Mouse (Mus musculus) adrenal gland, postnatal 10 days (tissue): ENCODE data around the gene Atf7. TPM values are rescaled to one million over a fixed set of nuclear protein-coding genes. Genes with fewer than 3 reads are reported as not detected.
A peak's percentile ranks its signal among the peaks of the same experiment; 100 is the strongest.
"Not testable (repeated sequence)": the region's sequence is repeated elsewhere in the genome, so short reads cannot be mapped to it uniquely, and the experiment has no call there.

Experiments used
- DNase-seq: peaks from one replicate; pipeline ENCODE4 v3.0.0; 2021; ENCODE audit warnings: mixed read lengths
- total RNA-seq, 2 experiments: library from RNA; stranded (reverse); gene quantifications; 2 replicates each; pipeline ENCODE4 v1.2.3; 2021

Gene Atf7
- total RNA-seq, 2 experiments from 2014 or later: 68.5 to 80.8 TPM

DNA sequence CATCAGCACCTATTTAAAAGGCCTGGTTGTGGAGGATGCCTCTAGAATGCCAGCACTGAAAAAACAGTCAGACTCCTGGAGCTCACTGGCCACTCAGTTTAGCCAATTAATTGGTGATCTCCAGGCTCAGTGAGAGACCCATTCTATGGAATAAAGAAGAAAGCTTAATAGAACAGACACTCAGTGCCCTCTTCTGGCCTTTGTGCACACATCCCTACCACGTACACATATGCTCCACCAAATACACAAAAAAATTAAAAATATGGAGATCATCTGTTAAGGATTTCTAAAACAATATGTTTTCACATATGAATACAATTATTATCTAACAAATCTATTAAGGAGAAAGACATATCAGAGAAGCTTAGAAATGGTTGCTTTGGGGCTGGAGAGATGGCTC is 4.5 kb downstream of the Atf7 start:
- no peak for DNase-seq

DNA sequence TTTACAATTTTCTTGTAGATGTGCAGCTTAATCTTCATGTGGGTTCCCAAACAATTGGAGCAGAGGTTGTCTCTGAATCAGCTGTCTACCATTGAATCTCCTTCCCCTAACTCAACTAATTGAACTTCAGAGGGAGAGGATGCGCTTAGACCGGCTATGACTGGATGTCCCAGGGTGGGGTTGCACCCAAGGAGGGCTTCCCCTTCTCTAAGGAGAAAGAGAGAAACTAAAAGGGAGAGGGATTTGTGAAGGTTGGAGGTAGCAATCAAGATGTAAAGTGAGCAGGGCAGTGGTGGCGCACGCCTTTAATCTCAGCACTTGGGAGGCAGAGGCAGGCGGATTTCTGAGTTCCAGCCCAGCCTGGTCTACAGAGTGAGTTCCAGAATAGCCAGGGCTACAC is 5.8 kb downstream of the Atf7 start:
- no peak for DNase-seq

DNA sequence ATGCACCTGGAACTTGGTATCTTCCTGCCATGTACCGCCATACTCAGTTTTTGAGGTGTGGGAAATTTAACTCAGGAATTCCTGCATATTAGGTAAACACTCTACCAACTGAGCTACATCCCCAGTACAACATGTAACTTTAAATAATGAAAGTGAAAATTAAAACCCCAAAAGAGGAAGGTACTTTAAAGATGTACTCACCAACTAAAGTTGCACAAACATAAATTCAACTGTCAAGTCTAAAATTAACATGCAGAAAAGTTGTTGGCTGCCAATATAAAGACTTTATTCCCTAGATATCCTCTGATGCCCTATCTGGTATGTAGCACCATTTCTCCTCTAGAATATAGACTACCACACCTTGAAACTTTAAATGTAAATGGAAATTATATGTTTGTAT is 7.6 kb downstream of the Atf7 start:
- DNase-seq: no peak

DNA sequence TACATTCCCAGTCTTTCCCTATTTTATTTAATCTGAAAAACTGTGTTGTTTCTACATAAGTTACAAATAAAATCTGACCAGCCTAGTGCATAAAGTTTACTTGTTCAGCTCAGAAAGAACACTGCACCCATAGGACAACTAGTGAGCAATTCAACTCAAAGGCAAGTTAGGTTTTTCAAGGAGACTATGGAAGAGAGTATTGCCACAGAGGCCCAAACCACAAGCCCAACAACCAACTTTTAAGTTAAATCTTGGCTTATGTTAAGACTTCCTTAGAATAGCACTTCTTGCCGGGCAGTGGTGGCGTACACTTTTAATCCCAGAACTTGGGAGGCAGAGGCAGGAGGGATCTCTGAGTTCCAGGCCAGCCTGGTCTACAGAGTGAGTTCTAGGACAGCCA is 9.1 kb downstream of the Atf7 start:
- no peak for DNase-seq

DNA sequence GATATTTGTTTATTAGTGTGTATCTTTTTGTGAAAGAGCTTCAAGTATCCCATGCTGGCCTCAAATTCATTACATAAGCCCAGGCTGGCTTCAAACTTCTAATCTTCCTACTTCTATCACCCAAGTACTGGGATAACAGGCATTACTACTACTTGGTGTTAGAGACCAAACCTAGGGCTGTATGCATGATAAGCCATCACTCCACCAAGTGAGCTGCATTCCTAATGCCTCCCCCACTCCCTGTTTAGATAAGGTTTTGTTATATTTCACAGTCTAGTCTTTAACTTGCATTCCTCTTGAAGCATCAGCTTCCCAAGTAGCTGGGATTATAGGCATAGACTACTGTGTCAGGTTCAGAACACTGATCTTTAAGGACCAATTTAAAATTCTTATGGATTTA is 11.0 kb downstream of the Atf7 start:
- no peak for DNase-seq

DNA sequence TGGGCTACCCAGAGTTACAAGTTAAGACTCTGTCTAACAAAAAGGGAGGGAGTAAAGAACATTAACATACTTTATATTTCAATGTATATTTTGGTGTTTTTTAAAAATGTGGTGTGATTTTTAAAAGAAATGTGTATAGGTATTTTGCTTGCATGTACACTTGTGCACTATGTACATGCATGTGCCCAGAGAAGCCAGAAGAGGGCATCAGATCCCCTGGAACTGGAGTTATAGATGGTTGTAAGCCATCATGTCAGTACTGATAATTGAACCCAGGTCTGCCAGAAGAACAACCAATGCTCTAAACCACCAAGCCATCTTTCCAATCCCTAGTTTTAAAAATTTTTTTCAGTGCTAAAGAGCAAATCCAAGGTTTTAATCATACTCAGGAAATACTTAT is 12.3 kb downstream of the Atf7 start:
- DNase-seq: no peak

DNA sequence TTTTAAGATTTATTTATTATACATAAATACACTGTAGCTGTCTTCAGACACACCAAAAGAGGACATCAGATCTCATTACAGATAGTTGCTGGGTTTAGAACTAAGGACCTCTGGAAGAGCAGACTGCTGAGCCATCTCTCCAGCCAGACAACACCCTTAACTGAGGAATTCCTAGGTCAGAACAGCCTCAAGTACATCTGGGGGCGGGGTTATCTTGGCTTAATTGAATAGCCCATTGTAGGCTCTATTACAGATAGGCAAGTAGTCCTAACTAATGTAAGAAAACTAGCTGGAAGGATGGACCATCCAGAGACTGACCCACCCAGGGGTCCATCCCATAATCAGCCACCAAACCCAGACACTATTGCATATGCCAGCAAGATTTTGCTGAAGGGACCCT is 16.7 kb downstream of the Atf7 start:
- DNase-seq: not testable (repeated sequence)

DNA sequence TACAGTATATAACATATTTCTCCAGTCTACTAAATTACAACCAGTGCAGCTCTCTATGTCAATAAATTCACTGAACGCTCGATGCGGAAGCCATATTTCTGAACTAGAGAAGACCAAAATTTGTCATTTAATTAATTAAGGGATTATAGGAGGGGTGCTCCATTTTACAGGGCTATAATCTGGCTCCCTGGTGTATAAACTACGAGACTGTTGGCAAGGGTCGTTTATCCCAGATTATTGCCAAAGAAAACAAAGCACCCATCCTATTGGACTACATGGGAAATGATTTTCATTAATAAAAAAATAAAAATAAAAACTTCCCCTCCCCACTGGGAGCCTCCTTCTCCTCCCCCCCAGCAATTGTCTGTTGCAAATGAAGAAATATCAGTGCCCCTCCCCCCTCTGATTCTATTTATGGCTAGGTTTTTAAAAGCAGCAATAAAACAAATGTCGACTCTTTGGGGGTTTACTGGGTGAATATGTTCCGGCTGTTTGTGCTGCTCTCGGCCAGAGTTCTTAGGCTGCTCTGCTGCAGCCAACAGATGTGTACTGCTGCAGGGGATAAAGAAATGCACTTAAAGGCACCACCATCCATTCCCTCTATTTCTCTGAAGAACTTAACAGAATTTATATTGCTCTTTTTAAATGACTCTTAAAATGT is 31.1 kb downstream of the Atf7 start:
- peak; percentile 15 for DNase-seq

DNA sequence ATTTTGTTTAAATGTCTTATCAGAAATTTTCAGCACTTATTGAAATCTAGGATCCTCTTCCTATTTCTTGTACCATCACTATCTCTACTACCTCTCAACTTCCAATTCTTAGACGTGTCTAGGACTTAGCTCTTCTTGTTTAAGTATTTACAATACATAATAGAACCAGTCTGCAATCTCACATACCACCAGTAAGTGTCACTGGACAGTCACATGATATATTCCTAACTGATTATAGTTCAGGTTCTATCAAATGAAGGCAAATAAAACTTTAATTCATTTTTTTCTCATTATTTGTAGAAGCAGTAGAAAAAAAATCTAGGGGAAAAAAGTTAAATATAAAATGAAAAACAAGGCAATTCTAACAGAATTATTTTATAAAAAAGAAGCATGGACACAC is 32.6 kb downstream of the Atf7 start:
- no peak for DNase-seq

DNA sequence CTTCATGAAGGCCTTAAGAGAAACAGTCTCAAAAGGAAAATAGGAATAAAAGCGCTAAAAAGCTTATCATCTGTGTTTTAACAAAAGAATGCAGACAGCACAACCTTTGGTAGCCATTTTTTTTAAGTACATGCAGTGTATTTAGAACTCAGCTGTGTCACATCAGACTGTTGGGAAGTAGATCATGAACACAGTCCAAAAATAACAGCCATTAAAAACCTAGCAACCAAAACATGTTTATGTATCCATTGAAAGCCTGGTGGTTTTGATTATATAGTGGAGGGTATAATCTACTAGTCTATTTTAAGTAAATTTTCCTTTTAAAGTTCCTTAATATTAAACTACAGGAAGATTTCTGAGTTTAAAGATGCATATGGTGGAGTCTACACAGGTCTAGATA is 34.7 kb downstream of the Atf7 start:
- no peak for DNase-seq

DNA sequence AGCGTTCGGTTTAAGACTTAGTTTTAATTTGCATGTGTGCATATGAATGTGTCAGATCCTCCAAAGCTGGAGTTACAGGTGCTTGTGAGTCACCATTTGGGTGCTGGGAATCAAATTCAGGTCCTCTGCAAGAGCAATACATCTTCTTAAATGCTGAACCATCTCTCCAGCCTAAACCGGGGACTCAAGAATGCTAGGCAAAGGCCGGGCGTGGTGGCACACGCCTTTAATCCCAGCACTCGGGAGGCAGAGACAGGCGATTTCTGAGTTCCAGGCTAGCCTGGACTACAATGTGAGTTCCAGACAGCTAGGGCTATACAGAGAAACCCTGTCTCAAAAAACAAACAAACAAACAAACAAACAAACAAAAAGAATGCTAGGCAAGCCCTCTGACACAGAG is 35.4 kb downstream of the Atf7 start:
- no peak for DNase-seq

DNA sequence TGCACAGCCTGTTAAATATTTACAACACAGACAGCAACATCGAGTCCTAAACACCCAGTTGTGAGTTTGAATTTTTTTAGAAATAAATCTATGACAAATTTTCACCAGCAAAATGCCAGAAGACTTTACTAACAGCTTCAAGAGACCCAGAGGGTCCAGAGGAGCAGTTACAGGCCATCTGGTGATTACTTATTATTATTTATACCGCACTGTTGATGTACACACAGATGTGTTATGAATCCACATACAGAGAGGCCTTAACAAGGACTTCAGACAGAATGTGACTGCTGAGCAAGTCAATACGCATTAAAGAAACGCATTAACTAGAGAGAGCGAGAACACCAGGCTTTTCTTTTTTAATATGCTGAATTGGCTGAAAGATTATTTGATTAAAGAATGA is 39.8 kb downstream of the Atf7 start:
- no peak for DNase-seq

DNA sequence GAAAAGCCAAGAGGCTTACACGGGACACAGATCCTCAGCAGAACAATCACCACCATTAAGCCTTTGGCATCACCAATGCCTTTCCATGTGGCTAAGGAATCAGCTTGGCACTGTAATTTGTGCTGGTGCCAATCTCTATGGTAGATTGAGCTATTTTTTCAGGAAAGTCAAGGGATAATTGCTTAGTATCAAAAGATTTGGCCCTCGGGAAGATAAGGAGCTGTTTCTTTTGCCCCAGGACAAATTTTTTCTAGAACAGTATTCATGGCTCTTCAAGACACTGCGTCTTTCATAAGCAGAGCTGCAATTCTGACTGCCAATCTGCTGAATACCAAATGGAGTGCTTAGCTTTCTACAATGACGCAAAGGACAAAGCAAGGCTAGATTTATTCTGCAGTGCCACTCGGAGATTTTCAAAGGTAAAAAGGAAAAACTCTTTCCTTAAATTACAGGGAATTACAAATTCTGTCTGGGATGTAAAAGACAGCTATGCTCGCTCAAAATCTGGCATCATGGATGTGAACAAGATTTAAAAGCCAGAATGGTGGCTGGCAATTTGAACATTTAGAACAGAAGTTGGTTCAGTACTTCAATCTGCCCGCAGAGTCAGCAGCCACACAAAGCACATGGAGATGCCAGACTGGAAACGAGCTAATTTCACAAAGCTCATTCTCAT is 41.4 kb downstream of the Atf7 start:
- peak; percentile 11 for DNase-seq

DNA sequence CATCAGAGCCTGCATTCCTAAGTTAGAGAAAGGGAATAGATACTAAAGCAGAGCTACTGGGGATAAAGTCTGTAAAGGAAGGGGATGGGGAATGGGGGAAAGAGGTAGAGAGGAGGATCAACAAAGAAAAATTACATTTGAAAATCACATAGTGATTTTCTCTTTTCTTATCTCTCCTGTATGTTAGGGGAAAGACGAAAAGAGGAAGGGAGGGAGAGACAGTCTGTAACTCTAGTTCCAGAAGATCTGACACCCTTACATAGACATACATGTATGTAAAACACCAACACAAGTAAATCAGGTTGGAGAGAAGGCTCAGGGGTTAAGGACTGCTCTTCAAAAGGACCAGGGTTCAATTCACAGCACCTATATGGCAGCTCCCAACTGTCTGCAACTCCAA is 44.1 kb downstream of the Atf7 start:
- no peak for DNase-seq

DNA sequence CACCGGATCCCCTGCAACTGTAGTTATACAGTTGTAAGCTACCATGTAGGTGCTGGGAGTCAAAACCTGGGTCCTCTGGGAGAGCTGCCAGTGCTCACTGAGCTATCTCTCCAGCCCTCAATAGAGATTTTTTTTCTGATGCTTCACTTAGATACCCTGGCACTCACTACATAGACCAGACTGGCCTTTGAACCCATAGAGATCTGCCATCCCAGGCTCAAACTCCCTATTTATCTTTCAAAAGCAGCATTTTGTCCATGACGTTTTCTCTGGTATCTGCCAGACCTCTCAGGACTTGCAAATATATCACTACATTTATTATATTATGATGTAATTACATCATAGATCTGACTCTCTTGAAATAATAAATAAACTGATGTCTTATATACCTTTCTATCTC is 46.9 kb downstream of the Atf7 start:
- no peak for DNase-seq

DNA sequence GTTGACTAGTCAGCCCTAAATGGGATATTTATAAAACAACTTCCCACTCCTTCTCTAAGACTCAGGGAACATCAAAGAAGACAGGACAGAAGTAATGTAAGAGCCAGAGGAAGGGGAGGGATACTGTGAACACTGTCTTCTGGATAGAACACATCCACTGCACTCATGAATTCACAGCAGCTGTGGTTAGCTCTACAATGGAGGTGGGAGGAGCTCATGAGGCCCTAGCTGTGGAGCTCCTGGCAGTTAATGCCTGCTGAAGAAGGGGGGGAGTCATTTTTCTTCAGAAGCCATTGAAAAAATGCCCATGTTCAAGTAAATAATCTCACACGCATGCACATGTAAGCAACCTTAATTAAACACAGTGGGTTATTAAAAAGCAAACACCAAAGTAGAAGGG is 48.3 kb downstream of the Atf7 start:
- DNase-seq: no peak

DNA sequence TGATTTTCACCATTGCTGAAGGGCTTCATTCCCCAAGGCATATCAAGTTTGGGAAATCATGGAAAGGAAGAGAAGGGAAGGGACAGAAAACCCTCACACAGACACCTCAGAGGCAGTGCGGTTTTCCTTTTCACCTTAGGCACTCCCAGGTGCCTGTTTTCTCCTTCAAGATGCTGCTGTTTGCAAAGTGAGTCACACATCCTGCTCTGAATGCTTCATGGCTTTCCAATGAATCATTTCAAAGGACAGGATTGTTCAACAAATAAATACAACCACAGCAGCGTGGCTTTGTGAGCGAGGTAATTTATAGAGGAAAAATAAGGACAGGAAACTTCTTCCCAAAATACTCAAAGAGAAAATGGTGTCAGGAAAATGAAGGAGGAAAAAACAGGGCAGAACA is 53.2 kb downstream of the Atf7 start:
- DNase-seq: no peak

DNA sequence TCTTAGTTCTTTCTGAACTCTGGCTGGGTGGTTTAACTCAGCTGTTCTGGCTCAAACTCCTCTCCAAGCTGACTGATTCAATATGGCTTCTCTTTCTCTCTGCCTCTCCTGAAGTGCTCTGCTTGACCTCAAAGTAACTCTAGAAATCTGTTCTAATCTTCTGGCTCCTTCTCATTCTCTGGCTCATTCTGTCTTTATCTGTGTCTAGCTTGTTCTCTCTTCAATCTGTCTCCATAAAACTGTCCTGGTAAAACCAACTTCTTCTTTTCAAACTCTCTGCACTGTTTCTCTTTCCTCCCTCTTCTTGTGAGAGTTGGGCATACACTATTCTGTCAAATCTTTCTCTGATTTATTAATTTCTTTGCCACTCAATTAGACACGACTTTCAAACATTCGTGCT is 57.4 kb downstream of the Atf7 start:
- no peak for DNase-seq

DNA sequence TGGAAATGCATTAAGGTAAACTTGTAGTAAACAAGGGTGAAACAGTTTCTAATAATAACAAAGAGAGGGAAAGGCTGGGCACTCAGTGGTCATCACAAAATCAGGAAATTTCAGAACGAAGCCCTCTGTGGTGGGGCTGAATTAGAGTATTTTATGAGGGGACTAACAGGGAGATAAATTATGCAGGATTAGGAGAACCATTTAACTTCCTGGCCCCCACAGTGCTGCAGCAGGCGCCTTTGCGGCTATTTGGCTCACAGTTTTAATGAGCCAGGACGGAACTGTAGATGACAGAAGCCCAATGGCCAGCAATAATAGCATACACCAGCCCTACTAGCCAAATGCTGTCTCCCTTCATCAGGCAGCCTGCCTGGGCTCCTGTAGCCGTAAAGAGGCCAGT is 61.6 kb downstream of the Atf7 start:
- DNase-seq: no peak

DNA sequence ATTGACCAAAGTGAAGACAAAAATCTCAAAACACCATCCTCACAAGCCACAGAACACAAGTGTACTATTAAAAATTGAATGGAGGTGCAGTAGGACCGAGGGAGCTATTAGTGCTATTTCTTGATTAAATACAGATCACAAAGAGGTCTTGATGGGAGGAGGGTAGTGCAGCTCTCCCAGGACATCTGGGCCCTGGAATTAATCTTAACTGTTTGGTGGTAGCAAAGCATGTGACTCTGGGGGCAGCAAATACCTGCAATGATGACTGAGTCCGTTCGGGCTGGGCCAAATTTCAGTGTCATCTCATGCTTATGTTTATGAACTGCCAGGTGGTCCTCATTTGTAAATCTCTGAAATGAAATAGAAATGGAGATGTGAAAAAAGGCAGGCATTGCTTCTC is 62.2 kb downstream of the Atf7 start:
- DNase-seq: no peak

DNA sequence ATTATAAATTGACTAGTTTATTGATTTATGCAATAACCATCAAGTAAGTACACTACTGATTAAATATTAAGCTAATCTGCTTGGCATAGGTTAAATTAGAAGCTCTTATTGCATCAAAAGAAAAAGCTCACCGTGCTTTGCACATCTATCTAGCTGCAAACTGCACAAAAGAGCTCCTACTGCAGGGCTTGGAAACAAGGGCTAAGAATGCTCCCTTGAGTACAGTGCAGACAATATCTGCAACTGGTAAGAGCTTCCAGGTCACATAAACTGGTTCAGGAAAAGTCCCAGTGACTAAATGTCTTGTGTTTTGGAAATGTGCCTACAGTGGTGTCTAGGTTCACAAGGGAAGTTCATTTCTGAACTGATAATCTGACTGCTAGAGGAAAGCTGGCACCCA is 62.8 kb downstream of the Atf7 start:
- DNase-seq: no peak

DNA sequence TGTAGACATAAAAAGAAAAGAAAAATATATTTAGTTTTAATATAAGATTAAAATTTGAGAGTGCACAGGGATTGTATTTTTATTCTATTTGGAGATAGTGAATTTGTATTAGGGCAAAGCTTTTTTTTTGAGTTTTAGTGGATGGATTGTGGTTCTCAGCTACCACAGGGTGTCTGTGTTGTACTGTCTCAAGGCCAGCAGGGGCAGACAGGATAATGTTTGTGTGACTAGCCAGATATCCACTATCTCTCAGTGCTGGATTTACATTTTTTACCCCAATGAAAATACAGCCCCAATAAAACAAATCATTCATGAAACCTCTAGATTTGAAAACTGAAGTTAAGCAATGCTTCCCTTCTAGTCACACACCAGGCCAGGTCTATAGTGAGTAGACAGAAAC is 67.7 kb downstream of the Atf7 start:
- no peak for DNase-seq

DNA sequence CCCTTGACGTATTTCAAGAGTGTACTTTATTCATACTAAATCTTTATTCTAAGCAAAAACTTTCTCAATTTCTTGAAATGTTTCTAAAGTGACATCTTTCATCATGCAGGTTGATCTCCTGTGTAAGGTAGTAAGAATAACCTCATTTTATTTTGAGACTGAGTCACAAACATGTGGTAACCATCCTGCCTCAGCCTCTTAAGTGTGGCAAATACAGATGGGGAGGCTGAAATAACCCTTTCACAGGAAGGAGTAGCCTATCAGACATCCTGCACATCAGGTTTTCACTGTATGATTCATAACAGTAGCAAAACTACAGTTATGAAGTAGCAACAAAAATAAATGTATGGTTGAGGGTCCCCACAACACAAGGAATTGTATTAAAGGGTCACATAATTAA is 69.7 kb downstream of the Atf7 start:
- DNase-seq: no peak

DNA sequence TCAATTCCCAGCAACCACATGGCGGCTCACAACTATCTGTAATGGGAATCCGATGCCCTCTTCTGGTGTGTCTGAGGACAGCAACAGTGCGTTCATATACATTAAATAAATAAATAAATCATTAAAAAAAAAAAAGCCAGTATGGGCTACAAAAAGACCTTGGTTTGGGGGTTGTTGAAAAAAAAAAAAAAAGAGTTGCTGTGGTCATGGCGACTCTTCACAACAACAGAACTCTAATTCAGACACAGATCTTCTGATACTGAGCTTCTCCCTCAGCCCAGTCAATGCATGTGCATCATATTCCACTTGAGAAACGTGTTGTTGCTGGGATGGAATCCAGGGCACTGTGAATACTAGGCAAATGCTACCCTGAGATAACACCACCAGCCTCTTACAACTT is 72.7 kb downstream of the Atf7 start:
- DNase-seq: no peak

DNA sequence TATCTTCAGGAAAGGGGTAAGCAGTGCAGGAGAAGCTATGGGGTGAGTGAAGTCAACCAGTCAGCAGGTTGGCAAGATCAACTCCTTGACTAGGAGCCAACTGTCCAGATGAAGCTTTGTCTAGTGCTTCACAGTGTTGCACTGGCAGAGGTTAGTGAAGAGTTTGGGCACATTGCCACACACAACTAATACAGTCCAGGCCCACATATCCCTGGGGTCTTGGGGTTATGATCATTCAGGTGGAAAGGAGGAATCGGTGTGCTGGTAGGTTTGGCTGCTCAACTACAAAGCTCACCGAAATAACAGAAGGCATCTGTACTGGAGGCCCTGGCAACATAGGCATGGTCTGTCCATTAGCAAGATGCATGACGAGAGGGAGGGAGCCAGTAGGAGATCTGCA is 77.8 kb downstream of the Atf7 start:
- DNase-seq: peak; percentile 29
